Comparison of ENCODE assay signal across 9 mouse cellular contexts in the genomic region with DNA sequence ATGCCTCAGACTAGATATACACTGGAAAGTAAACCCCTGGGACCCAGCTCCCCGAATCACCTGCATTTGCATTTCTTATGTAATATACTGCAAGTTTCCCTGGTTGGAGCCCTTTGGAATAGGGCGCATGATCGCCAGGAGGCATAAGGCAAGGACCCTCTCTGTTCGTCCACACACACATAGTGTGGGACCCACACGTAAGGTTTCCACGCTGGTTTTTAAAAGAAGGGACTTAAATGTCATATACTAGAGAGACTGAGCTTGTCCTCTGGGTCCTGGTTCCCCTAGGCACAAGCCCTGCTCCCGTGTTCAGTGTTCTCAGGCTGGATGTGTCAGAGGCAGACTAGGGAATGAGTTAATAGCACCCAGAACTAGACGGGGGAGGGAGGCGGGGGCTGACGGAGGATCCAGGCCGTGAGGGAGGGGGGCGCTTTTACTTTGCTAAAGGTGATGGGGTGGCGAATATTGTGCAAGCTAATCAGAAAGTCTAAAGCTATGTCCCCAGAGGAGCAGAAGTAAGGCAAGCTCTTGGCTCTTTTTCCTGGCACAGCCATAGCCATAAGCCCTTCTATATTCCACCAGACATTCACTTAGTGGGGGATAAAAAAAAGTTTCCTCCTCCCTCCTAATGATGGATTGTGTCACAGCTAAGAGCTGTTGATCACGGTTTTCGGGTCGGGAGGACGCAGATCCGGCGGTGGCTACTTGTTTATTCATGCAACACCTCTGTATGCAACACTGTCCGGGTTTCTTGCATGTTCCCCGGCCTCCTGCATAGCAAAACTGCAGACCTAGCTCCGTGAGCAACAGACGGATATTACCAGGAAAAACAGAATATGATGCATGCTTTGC. TPM values are rescaled to one million over a fixed set of nuclear protein-coding genes. Genes with fewer than 3 reads are reported as not detected.
DNase-seq lines count a peak whose midpoint lies in the region; ATAC-seq lines count a peak whose summit lies in the region.
"Had no signal": no experiment of that assay in that cellular context is flagged by ENCODE, and none has a peak within 500 bp of the region (broad histone marks: within the 10 kb centered on the region; RNA-seq: fewer than 3 reads in every experiment).

No protein-coding gene starts in this region.

- peak; percentile 49 for ATAC-seq in forebrain, embryonic 15.5 days (replicated peaks)
- ATAC-seq in intestine, embryonic 16.5 days, result peak; percentile 60; the same call in 1 of the 2 replicates
- ATAC-seq in stomach, embryonic 16.5 days (ENCODE audit: insufficient read depth, low FRiP score), result 0 out of 2 replicates have a peak, but pooled peaks have one; percentile 48

- no peaks in the 10 kb centered on the region for H3K36me3 ChIP-seq in forebrain, embryonic 15.5 days
- no peaks in the 10 kb centered on the region for H3K36me3 ChIP-seq in intestine, embryonic 16.5 days (ENCODE audit: control insufficient read depth, insufficient read depth, low read length)
- H3K36me3 ChIP-seq in stomach, embryonic 16.5 days (ENCODE audit: control insufficient read depth, insufficient read depth, low read length), result no peaks in the 10 kb centered on the region

- WGBS in forebrain, embryonic 15.5 days, result 5% methylated on average over 23 of the region's 23 CpGs
- 18% methylated on average over 23 of the region's 23 CpGs for WGBS in intestine, embryonic 16.5 days
- 14% methylated on average over 23 of the region's 23 CpGs for WGBS in stomach, embryonic 16.5 days

- no peaks in the 10 kb centered on the region for H3K9me3 ChIP-seq in forebrain, embryonic 15.5 days
- H3K9me3 ChIP-seq in intestine, embryonic 16.5 days (ENCODE audit: control insufficient read depth, low read length), result no peaks in the 10 kb centered on the region
- no peaks in the 10 kb centered on the region for H3K9me3 ChIP-seq in stomach, embryonic 16.5 days (replicated peaks; ENCODE audit: control insufficient read depth, low read length)

- peak overlapping the region; percentile 70 for H3K27ac ChIP-seq in forebrain, embryonic 15.5 days (replicated peaks)
- no peak overlapping the region for H3K27ac ChIP-seq in intestine, embryonic 16.5 days (ENCODE audit: low read length)
- no peak overlapping the region for H3K27ac ChIP-seq in stomach, embryonic 16.5 days (ENCODE audit: low read length)

- peaks cover 16% of the 10 kb centered on the region for H3K4me1 ChIP-seq in forebrain, embryonic 15.5 days
- H3K4me1 ChIP-seq in intestine, embryonic 16.5 days (ENCODE audit: control insufficient read depth, insufficient read depth, low read length), result peaks cover 7% of the 10 kb centered on the region
- H3K4me1 ChIP-seq in stomach, embryonic 16.5 days (ENCODE audit: control insufficient read depth, insufficient read depth, low read length), result peaks cover 6% of the 10 kb centered on the region; the same call in 1 of the 2 replicates

- peak; percentile 5 for DNase-seq in adrenal gland, postnatal 25 days
- peak; percentile 57 for DNase-seq in cerebellum, adult 11 months
- peak; percentile 37 for DNase-seq in mesoderm, embryonic 11.5 days (ENCODE audit: low read depth, low spot score)
- DNase-seq in T-cell, adult 2 months (ENCODE audit: low spot score), result no peak
- DNase-seq in gastrocnemius, postnatal 25 days, result no peak

- H3K9ac ChIP-seq in forebrain, embryonic 15.5 days (replicated peaks), result peak overlapping the region; percentile 65
- no peak overlapping the region for H3K9ac ChIP-seq in intestine, embryonic 16.5 days (ENCODE audit: low read depth, low read length)
- H3K9ac ChIP-seq in stomach, embryonic 16.5 days (ENCODE audit: low read length), result peak overlapping the region; percentile 41; the same call in 1 of the 2 replicates

- peak overlapping the region; percentile 92 for H3K4me2 ChIP-seq in forebrain, embryonic 15.5 days (replicated peaks)
- H3K4me2 ChIP-seq in intestine, embryonic 16.5 days (ENCODE audit: low read depth, low read length), result peak overlapping the region; percentile 72
- H3K4me2 ChIP-seq in stomach, embryonic 16.5 days (ENCODE audit: low read depth, low read length), result peak overlapping the region; percentile 59

- no peaks in the 10 kb centered on the region for H3K27me3 ChIP-seq in forebrain, embryonic 15.5 days
- 0 out of 2 replicates have a peak, but pooled peaks cover 9% of the 10 kb centered on the region for H3K27me3 ChIP-seq in intestine, embryonic 16.5 days (replicated peaks; ENCODE audit: control insufficient read depth, insufficient read depth, low read length)
- H3K27me3 ChIP-seq in stomach, embryonic 16.5 days (ENCODE audit: control insufficient read depth, insufficient read depth, low read length), result no peaks in the 10 kb centered on the region

- H3K4me3 ChIP-seq in forebrain, embryonic 15.5 days, result peak overlapping the region; percentile 64
- H3K4me3 ChIP-seq in intestine, embryonic 16.5 days (ENCODE audit: low read length), result peak overlapping the region; percentile 41
- H3K4me3 ChIP-seq in stomach, embryonic 16.5 days (replicated peaks; ENCODE audit: low read length), result peak overlapping the region; percentile 46

RNA-seq across cellular contexts. Expression of a gene that starts 1.0 kb away (rescaled TPM):
- 0.67 and 1.1 TPM in 2 replicates for total RNA-seq in adrenal gland, postnatal 25 days (2021)
- polyA plus RNA-seq in forebrain, embryonic 15.5 days (2015; fragmentation: Nextera tagmentation; extraction: Ambion mirVana), result 26.0 and 29.4 TPM in 2 replicates
- polyA plus RNA-seq in intestine, embryonic 16.5 days (2015; fragmentation: Nextera tagmentation; extraction: Ambion mirVana), result 1.3 and 1.4 TPM in 2 replicates
- 2.4 and 2.6 TPM in 2 replicates for polyA plus RNA-seq in stomach, embryonic 16.5 days (2015; fragmentation: Nextera tagmentation; extraction: Ambion mirVana)
- not detected for total RNA-seq in gastrocnemius, postnatal 25 days (2021)
- polyA plus RNA-seq: liver, embryonic 16.5 days had no signal

Comparison
In these comparisons a context has a peak if more than half of its experiments do, and no peak if none do; other contexts are left out.
1. DNase-seq: peak in adrenal gland, postnatal 25 days (single experiment), cerebellum, adult 11 months (single experiment) and mesoderm, embryonic 11.5 days (single experiment); none in T-cell, adult 2 months (single experiment) and gastrocnemius, postnatal 25 days (single experiment).
2. Peak in every context shown above with its lines, with median percentiles within 50 percentile points of each other: ATAC-seq, H3K4me2 ChIP-seq and H3K4me3 ChIP-seq.